Mouse (Mus musculus): ENCODE measurements around the gene Cpeb2.

DNA sequence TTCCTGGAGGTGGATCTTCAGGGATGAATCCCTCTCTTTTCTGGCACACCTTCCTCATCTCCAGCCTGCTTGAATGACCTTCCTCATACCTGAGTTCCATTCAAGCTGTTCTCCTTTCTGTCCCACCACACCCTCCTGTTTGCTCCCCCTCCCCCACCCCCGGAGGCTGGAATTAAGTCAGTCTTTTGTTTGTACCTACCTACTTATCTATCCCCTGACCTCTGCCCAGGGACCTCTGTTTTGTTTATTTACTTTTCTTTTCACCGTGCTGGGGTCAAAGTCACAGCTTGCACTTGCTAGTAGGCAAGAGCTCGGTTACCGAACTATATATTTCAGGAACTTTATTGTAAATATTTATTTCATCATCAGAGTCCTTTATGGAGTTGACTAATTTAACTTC, 15.5 kb upstream of the Cpeb2 start:
- TF ChIP-seq EP300 (IDR thresholded peaks at IDR 0.05; ENCODE audit: low read depth) (no peak), CTCF (IDR thresholded peaks at IDR 0.05; ENCODE audit: low read depth) (no peak)

All from heart, postnatal 0 days (tissue).